ENCODE assay signal across 10 mouse cellular contexts in genomic region chrX:77487922-77488799, GRCm38 (mm10). TPM values are rescaled to one million over a fixed set of nuclear protein-coding genes. Genes with fewer than 3 reads are reported as not detected.
DNase-seq lines count a peak whose midpoint lies in the region; ATAC-seq and TF ChIP-seq lines count a peak whose summit lies in the region.
"Had no signal": no experiment of that assay in that cellular context is flagged by ENCODE, and none has a peak within 500 bp of the region (broad histone marks: within the 10 kb centered on the region; RNA-seq: fewer than 3 reads in every experiment).

No protein-coding gene starts in this region.

- H3K9me3 ChIP-seq in forebrain, postnatal 0 days (ENCODE audit: low read length), result no peaks in the 10 kb centered on the region
- H3K9me3 ChIP-seq in forebrain, embryonic 12.5 days, result no peaks in the 10 kb centered on the region
- no peaks in the 10 kb centered on the region for H3K9me3 ChIP-seq in midbrain, postnatal 0 days (ENCODE audit: low read length)
- H3K9me3 ChIP-seq in midbrain, embryonic 10.5 days (replicated peaks), result 0 out of 2 replicates have a peak, but pooled peaks cover 2% of the 10 kb centered on the region
- H3K9me3 ChIP-seq: limb, embryonic 12.5 days had no signal

- 49% methylated on average over 7 of the region's 7 CpGs for WGBS in forebrain, postnatal 0 days
- 75% methylated on average over 7 of the region's 7 CpGs for whole genome bisulfite sequencing in forebrain, embryonic 12.5 days
- WGBS in midbrain, postnatal 0 days, result 43% methylated on average over 7 of the region's 7 CpGs
- WGBS in midbrain, embryonic 10.5 days, result 81% methylated on average over 7 of the region's 7 CpGs

- no peaks in the 10 kb centered on the region for H3K36me3 ChIP-seq in forebrain, postnatal 0 days (ENCODE audit: insufficient read depth)
- H3K36me3 ChIP-seq in forebrain, embryonic 12.5 days (replicated peaks), result no peaks in the 10 kb centered on the region
- no peaks in the 10 kb centered on the region for H3K36me3 ChIP-seq in midbrain, postnatal 0 days (ENCODE audit: insufficient read depth, low read length)
- H3K36me3 ChIP-seq in midbrain, embryonic 10.5 days, result no peaks in the 10 kb centered on the region
- H3K36me3 ChIP-seq: heart, embryonic 13.5 days; limb, embryonic 12.5 days had no signal

- no peak overlapping the region for H3K4me2 ChIP-seq in forebrain, postnatal 0 days (ENCODE audit: low read depth)
- no peak overlapping the region for H3K4me2 ChIP-seq in forebrain, embryonic 12.5 days
- H3K4me2 ChIP-seq in midbrain, postnatal 0 days (ENCODE audit: low read depth, low read length, poor library complexity, severe bottlenecking), result no peak overlapping the region
- H3K4me2 ChIP-seq: heart, embryonic 13.5 days; limb, embryonic 12.5 days had no signal

- H3K4me3 ChIP-seq in forebrain, postnatal 0 days (ENCODE audit: low read depth, low read length), result no peak overlapping the region
- no peak overlapping the region for H3K4me3 ChIP-seq in forebrain, embryonic 12.5 days (replicated peaks)
- no peak overlapping the region for H3K4me3 ChIP-seq in midbrain, postnatal 0 days (ENCODE audit: low read depth, low read length)
- no peak overlapping the region for H3K4me3 ChIP-seq in midbrain, embryonic 10.5 days
- H3K4me3 ChIP-seq: heart, embryonic 13.5 days; limb, embryonic 12.5 days had no signal

- no peak overlapping the region for H3K27ac ChIP-seq in forebrain, postnatal 0 days (ENCODE audit: low read depth, low read length)
- no peak overlapping the region for H3K27ac ChIP-seq in forebrain, embryonic 12.5 days
- H3K27ac ChIP-seq in midbrain, postnatal 0 days (ENCODE audit: low read depth, low read length), result no peak overlapping the region
- no peak overlapping the region for H3K27ac ChIP-seq in midbrain, embryonic 10.5 days (replicated peaks)
- H3K27ac ChIP-seq: heart, embryonic 13.5 days; limb, embryonic 12.5 days had no signal

- H3K4me1 ChIP-seq in forebrain, postnatal 0 days (ENCODE audit: insufficient read depth), result no peaks in the 10 kb centered on the region
- no peaks in the 10 kb centered on the region for H3K4me1 ChIP-seq in forebrain, embryonic 12.5 days
- H3K4me1 ChIP-seq in midbrain, postnatal 0 days (ENCODE audit: insufficient read depth, low read length), result no peaks in the 10 kb centered on the region
- H3K4me1 ChIP-seq in midbrain, embryonic 10.5 days, result no peaks in the 10 kb centered on the region
- H3K4me1 ChIP-seq: limb, embryonic 12.5 days had no signal

- intact Hi-C loops in gastrocnemius, postnatal 14 days (cut with DNase I; ENCODE audit: low total_unique reads), result no loop called here

- ATAC-seq in forebrain, postnatal 0 days, result peak; percentile 55; the same call in 1 of the 2 replicates
- ATAC-seq in forebrain, embryonic 12.5 days (ENCODE audit: low FRiP score), result no peak
- 0 out of 2 replicates have a peak, but pooled peaks have one; percentile 52 for ATAC-seq in midbrain, postnatal 0 days (ENCODE audit: low FRiP score)
- ATAC-seq in granulocyte monocyte progenitor cell, adult 5-6 weeks (replicated peaks; ENCODE audit: poor library complexity, severe bottlenecking), result no peak

- no peaks in the 10 kb centered on the region for H3K27me3 ChIP-seq in forebrain, postnatal 0 days (ENCODE audit: insufficient read depth, low read length)
- H3K27me3 ChIP-seq in forebrain, embryonic 12.5 days, result no peaks in the 10 kb centered on the region
- H3K27me3 ChIP-seq in midbrain, postnatal 0 days (ENCODE audit: insufficient read depth, low read length), result no peaks in the 10 kb centered on the region
- no peaks in the 10 kb centered on the region for H3K27me3 ChIP-seq in midbrain, embryonic 10.5 days (ENCODE audit: low read depth, poor library complexity, severe bottlenecking)
- H3K27me3 ChIP-seq: heart, embryonic 13.5 days; limb, embryonic 12.5 days had no signal

- H3K9ac ChIP-seq in forebrain, postnatal 0 days, result no peak overlapping the region
- H3K9ac ChIP-seq in forebrain, embryonic 12.5 days, result no peak overlapping the region
- H3K9ac ChIP-seq in midbrain, postnatal 0 days (replicated peaks; ENCODE audit: low read length, poor library complexity, severe bottlenecking), result no peak overlapping the region
- H3K9ac ChIP-seq: heart, embryonic 13.5 days; limb, embryonic 12.5 days had no signal

- no peak for TF ChIP-seq CTCF in forebrain, postnatal 0 days (IDR thresholded peaks at IDR 0.05; ENCODE audit: low read depth)
- TF ChIP-seq CTCF in midbrain, postnatal 0 days (IDR thresholded peaks at IDR 0.05), result no peak

- peak; percentile 24 for DNase-seq in forebrain, postnatal 0 days
- peak; percentile 51 for DNase-seq in midbrain, postnatal 0 days (ENCODE audit: low spot score)
- DNase-seq in midbrain, embryonic 10.5 days (ENCODE audit: low spot score), result no peak
- DNase-seq in gastrocnemius, postnatal 14 days, result peak; percentile 16
- peak; percentile 18 for DNase-seq in lung, postnatal 14 days
- no peak for DNase-seq in layer of hippocampus, adult 9-10 months (ENCODE audit: low spot score)

RNA-seq across cellular contexts. Expression of gene Tbl1x, which starts 22.7 kb away (rescaled TPM):
- 60.8 and 67.2 TPM in 2 replicates for total RNA-seq in forebrain, postnatal 0 days (2014; rRNA removed)
- polyA plus RNA-seq in forebrain, postnatal 0 days (2015; fragmentation: Nextera tagmentation; extraction: Ambion mirVana), result 24.9 and 37.0 TPM in 2 replicates
- polyA plus RNA-seq in forebrain, embryonic 12.5 days (2016; fragmentation: Nextera tagmentation; extraction: Ambion mirVana), result 68.8 and 70.1 TPM in 2 replicates
- 46.0 and 54.6 TPM in 2 replicates for total RNA-seq in midbrain, postnatal 0 days (2014; rRNA removed)
- 31.6 and 33.4 TPM in 2 replicates for polyA plus RNA-seq in midbrain, postnatal 0 days (2015; fragmentation: Nextera tagmentation; extraction: Ambion mirVana)
- 67.0 and 69.9 TPM in 2 replicates for polyA plus RNA-seq in midbrain, embryonic 10.5 days (2016; fragmentation: Nextera tagmentation; extraction: Ambion mirVana)
- total RNA-seq in gastrocnemius, postnatal 14 days (2021), result 10 to 100 TPM; 14.0 to 16.1 TPM
- total RNA-seq in granulocyte monocyte progenitor cell, adult 5-6 weeks (2014; fragmentation: Nextera tagmentation), result 38.5 and 41.5 TPM in 2 replicates
- total RNA-seq in granulocyte monocyte progenitor cell, adult 5-6 weeks (2017), result 33.1 and 37.9 TPM in 2 replicates

Comparison
In these comparisons a context has a peak if more than half of its experiments do, and no peak if none do; other contexts are left out.
1. ATAC-seq: peak in forebrain, postnatal 0 days (single experiment) and midbrain, postnatal 0 days (single experiment); none in forebrain, embryonic 12.5 days (single experiment) and granulocyte monocyte progenitor cell, adult 5-6 weeks (single experiment).
2. DNase-seq: peak in forebrain, postnatal 0 days (single experiment), midbrain, postnatal 0 days (single experiment), gastrocnemius, postnatal 14 days (single experiment) and lung, postnatal 14 days (single experiment); none in midbrain, embryonic 10.5 days (single experiment) and layer of hippocampus, adult 9-10 months (single experiment).